Mouse (Mus musculus) layer of hippocampus, adult 9-11 months (tissue): Measurements from ENCODE around the gene Cfap65.

Experiments used
- DNase-seq: peaks from one replicate; pipeline ENCODE4 v3.0.0; 2022

The Cfap65 gene

GRCm38 (mm10) chr1:74935402-74935801, at the start of gene Cfap65:
Cfap65 (minus strand) TSS chr1:74935599.
- peak; percentile 16 for DNase-seq

GRCm38 (mm10) chr1:74977001-74977400, 41.6 kb upstream of the Cfap65 start:
- no peak for DNase-seq

- no peak for DNase-seq
Measured at GRCm38 (mm10) chr1:74975936-74976335, 40.5 kb upstream of the Cfap65 start.

GRCm38 (mm10) chr1:74973590-74973989, 38.2 kb upstream of the Cfap65 start:
- DNase-seq = no peak

GRCm38 (mm10) chr1:74971353-74972050, 36.1 kb upstream of the Cfap65 start:
- no peak for DNase-seq

GRCm38 (mm10) chr1:74967962-74968580, 32.7 kb upstream of the Cfap65 start:
- no peak for DNase-seq

GRCm38 (mm10) chr1:74964494-74965215, 29.3 kb upstream of the Cfap65 start:
- peak; percentile 66 for DNase-seq

GRCm38 (mm10) chr1:74962853-74963227, 27.4 kb upstream of the Cfap65 start:
- no peak for DNase-seq

GRCm38 (mm10) chr1:74962126-74962852, 26.9 kb upstream of the Cfap65 start:
- no peak for DNase-seq

GRCm38 (mm10) chr1:74961722-74962121, 26.3 kb upstream of the Cfap65 start:
- DNase-seq = no peak

- no peak for DNase-seq
Measured at GRCm38 (mm10) chr1:74960059-74960458, 24.7 kb upstream of the Cfap65 start.

- DNase-seq = no peak
Measured at GRCm38 (mm10) chr1:74951556-74952210, 16.3 kb upstream of the Cfap65 start, which contains the start of gene Ihh. Ihh (minus strand) TSS chr1:74951672.

- no peak for DNase-seq
Measured at GRCm38 (mm10) chr1:74950576-74951490, 15.4 kb upstream of the Cfap65 start.

GRCm38 (mm10) chr1:74950066-74950465, 14.7 kb upstream of the Cfap65 start:
- DNase-seq = no peak

- no peak for DNase-seq
Measured at GRCm38 (mm10) chr1:74949666-74950050, 14.3 kb upstream of the Cfap65 start.

- peak; percentile 33 for DNase-seq
Measured at GRCm38 (mm10) chr1:74948784-74949665, 13.6 kb upstream of the Cfap65 start.

- no peak for DNase-seq
Measured at GRCm38 (mm10) chr1:74947986-74948670, 12.7 kb upstream of the Cfap65 start.

GRCm38 (mm10) chr1:74941651-74942360, 6.4 kb upstream of the Cfap65 start:
- DNase-seq = no peak

- no peak for DNase-seq
Measured at GRCm38 (mm10) chr1:74939762-74940161, 4.4 kb upstream of the Cfap65 start.
